Mouse (Mus musculus) megakaryocyte, embryonic 14.5 days (primary cell): ENCODE measurements at regions not wholly inside any gene's neighbourhood (a gene's known extent, or its start where the extent isn't known, plus 50 kb on each side); places are given as distances from the start of the nearest gene placed in this dataset.

Experiments
- H3K27me3 ChIP-seq: replicated peaks from 2 replicates; pipeline ENCODE3; 2012; ENCODE audit warnings: inconsistent platforms
- H3K36me3 ChIP-seq: replicated peaks from 2 replicates; pipeline ENCODE3; 2012; ENCODE audit warnings: low read length, inconsistent platforms, mixed read lengths
- H3K4me1 ChIP-seq: 2 replicates; pipeline ENCODE4 v1.6.1; 2012; ENCODE audit warnings: inconsistent platforms
- H3K4me3 ChIP-seq: replicated peaks from 2 replicates; pipeline ENCODE3; 2012; ENCODE audit warnings: moderate library complexity, mild to moderate bottlenecking, inconsistent platforms
- H3K9me3 ChIP-seq: 2 replicates; pipeline ENCODE4 v1.6.1; 2012; ENCODE audit warnings: inconsistent platforms
- FLI1 ChIP-seq: IDR thresholded peaks from 2 replicates; pipeline ENCODE4 v1.6.1; 2012; ENCODE audit warnings: low read length, inconsistent platforms, mixed read lengths
- GATA1 ChIP-seq: IDR thresholded peaks from 3 replicates; pipeline ENCODE4 v1.6.1; 2012; ENCODE audit warnings: mixed read lengths, low read length, inconsistent platforms, borderline replicate concordance

- no peak for TF ChIP-seq FLI1
- TF ChIP-seq GATA1: no peak
- Histone ChIP-seq H3K27me3 (peaks cover 21% of the 10 kb centered on the region), H3K4me1 (peaks cover 15% of the 10 kb centered on the region), H3K9me3 (no peaks in the 10 kb centered on the region), H3K36me3 (no peaks in the 10 kb centered on the region), H3K4me3 (no peak overlapping the region)
These were observed 93.1 kb downstream of the Vcpkmt start for GRCm38 (mm10) chr12:69489686-69490085.

GRCm38 (mm10) chr12:69486903-69487302 is 95.9 kb downstream of the Vcpkmt start:
- H3K4me3 ChIP-seq: no peak overlapping the region
- TF ChIP-seq FLI1 (no peak), GATA1 (no peak)
- H3K27me3 ChIP-seq: peaks cover 21% of the 10 kb centered on the region
- H3K36me3 ChIP-seq: no peaks in the 10 kb centered on the region
- H3K4me1 ChIP-seq: peaks cover 23% of the 10 kb centered on the region
- H3K9me3 ChIP-seq: peaks cover 3% of the 10 kb centered on the region; the same call in 1 of the 2 replicates

GRCm38 (mm10) chr12:69485652-69486651 is 96.9 kb downstream of the Vcpkmt start:
- peaks cover 3% of the 10 kb centered on the region; the same call in 1 of the 2 replicates for H3K9me3 ChIP-seq
- H3K4me3 ChIP-seq: peak overlapping the region; percentile 84
- no peak for TF ChIP-seq GATA1
- no peak for TF ChIP-seq FLI1

GRCm38 (mm10) chr12:69481420-69481819 is 101.4 kb downstream of the Vcpkmt start:
- no peaks in the 10 kb centered on the region for H3K27me3 ChIP-seq
- peaks cover 3% of the 10 kb centered on the region; the same call in 1 of the 2 replicates for H3K9me3 ChIP-seq
- H3K4me3 ChIP-seq: no peak overlapping the region
- peaks cover 38% of the 10 kb centered on the region for H3K4me1 ChIP-seq
- TF ChIP-seq FLI1 (no peak), GATA1 (no peak)
- no peaks in the 10 kb centered on the region for H3K36me3 ChIP-seq

More at GRCm38 (mm10) chr12:69485652-69486651, 96.9 kb downstream of the Vcpkmt start:
- H3K27me3 ChIP-seq: peaks cover 16% of the 10 kb centered on the region
- H3K36me3 ChIP-seq: no peaks in the 10 kb centered on the region
- peaks cover 23% of the 10 kb centered on the region for H3K4me1 ChIP-seq

GRCm38 (mm10) chr12:69476631-69477091 is 104.4 kb upstream of the Gm9887 start:
- Histone ChIP-seq H3K9me3 (no peaks in the 10 kb centered on the region), H3K27me3 (peaks cover 4% of the 10 kb centered on the region), H3K4me3 (peak overlapping the region; percentile 42), H3K4me1 (peaks cover 51% of the 10 kb centered on the region), H3K36me3 (no peaks in the 10 kb centered on the region)
- TF ChIP-seq FLI1: no peak

GRCm38 (mm10) chr12:69476131-69476530 is 103.9 kb upstream of the Gm9887 start:
- Histone ChIP-seq H3K9me3 (peaks cover 4% of the 10 kb centered on the region; the same call in 1 of the 2 replicates), H3K4me3 (no peak overlapping the region), H3K27me3 (peaks cover 4% of the 10 kb centered on the region), H3K4me1 (peaks cover 51% of the 10 kb centered on the region), H3K36me3 (peaks cover under 1% of the 10 kb centered on the region)
- no peak for TF ChIP-seq GATA1
- no peak for TF ChIP-seq FLI1

- peaks cover 51% of the 10 kb centered on the region for H3K4me1 ChIP-seq
- peak overlapping the region; percentile 70 for H3K4me3 ChIP-seq
- H3K27me3 ChIP-seq: peaks cover 4% of the 10 kb centered on the region
- peaks cover 2% of the 10 kb centered on the region for H3K36me3 ChIP-seq
- H3K9me3 ChIP-seq: peaks cover 9% of the 10 kb centered on the region; the same call in 1 of the 2 replicates
- no peak for TF ChIP-seq GATA1
- no peak for TF ChIP-seq FLI1
These were observed 102.8 kb upstream of the Gm9887 start for GRCm38 (mm10) chr12:69474916-69475661.

GRCm38 (mm10) chr12:69474141-69474915 is 102.1 kb upstream of the Gm9887 start:
- Histone ChIP-seq H3K9me3 (peaks cover 9% of the 10 kb centered on the region; the same call in 1 of the 2 replicates), H3K4me1 (peaks cover 54% of the 10 kb centered on the region), H3K36me3 (peaks cover 2% of the 10 kb centered on the region), H3K27me3 (peaks cover 7% of the 10 kb centered on the region), H3K4me3 (no peak overlapping the region)
- TF ChIP-seq GATA1 (no peak), FLI1 (no peak)
